ENCODE assay signal across 32 mouse cellular contexts in genomic region chr5:36877641-36878040, GRCm38 (mm10). TPM values are rescaled to one million over a fixed set of nuclear protein-coding genes. Genes with fewer than 3 reads are reported as not detected.
DNase-seq lines count a peak whose midpoint lies in the region; ATAC-seq and TF ChIP-seq lines count a peak whose summit lies in the region.
"Had no signal": no experiment of that assay in that cellular context is flagged by ENCODE, and none has a peak within 500 bp of the region (broad histone marks: within the 10 kb centered on the region; RNA-seq: fewer than 3 reads in every experiment).

No protein-coding gene starts in this region.

- no peak overlapping the region for H3K4me3 ChIP-seq in cortical plate, adult 2 months (ENCODE audit: insufficient read depth, low read length)
- H3K4me3 ChIP-seq: embryonic facial prominence, embryonic 10.5 days; embryonic facial prominence, embryonic 15.5 days; forebrain, embryonic 13.5 days; midbrain, embryonic 15.5 days had no signal

- TF ChIP-seq CTCF in cortical plate, adult 2 months (IDR thresholded peaks at IDR 0.05; ENCODE audit: extremely low read depth, insufficient read depth, low read length), result no peak

- no peak for DNase-seq in cerebellum, postnatal 4 days (ENCODE audit: low spot score in 2 of 2)
- DNase-seq in cerebellum, adult 11-12 months, result peak; percentile 75
- DNase-seq in cerebellum, adult 9-11 months, result peak; percentile 80
- no peak for DNase-seq in lung, postnatal 25 days (ENCODE audit: low spot score)
- DNase-seq: adrenal gland, adult 2 months; adrenal gland, postnatal 36 days; gastrocnemius, postnatal 14 days; heart, adult 18-20 months; kidney, adult 18-20 months; kidney, postnatal 36 days; layer of hippocampus, postnatal 36 days; liver; lung, adult 2 months; lung, postnatal 10 days; right cerebral cortex, adult 18-20 months; spleen, adult 18-20 months; thymus, postnatal 14 days had no signal

- H3K4me1 ChIP-seq in cortical plate, adult 2 months (ENCODE audit: control insufficient read depth, insufficient read depth, low read length), result peaks cover 35% of the 10 kb centered on the region
- H3K4me1 ChIP-seq: embryonic facial prominence, embryonic 15.5 days; midbrain, embryonic 15.5 days had no signal

- H3K27ac ChIP-seq in cortical plate, adult 2 months (ENCODE audit: insufficient read depth, low read length), result peak overlapping the region; percentile 79
- H3K27ac ChIP-seq: embryonic facial prominence, embryonic 10.5 days; embryonic facial prominence, embryonic 15.5 days; forebrain, embryonic 13.5 days; hindbrain, embryonic 14.5 days; liver, embryonic 14.5 days; midbrain, embryonic 15.5 days had no signal

- no peak for TF ChIP-seq POLR2A in cortical plate, adult 2 months (IDR thresholded peaks at IDR 0.05; ENCODE audit: extremely low read depth, insufficient read depth, low read length)

- ATAC-seq in cerebellum, adult (ENCODE audit: insufficient number of reproducible peaks, low FRiP score, low TSS enrichment), result 0 out of 2 replicates have a peak, but pooled peaks have one; percentile 2
- ATAC-seq in erythroid progenitor cell, adult 5-6 weeks (replicated peaks; ENCODE audit: low FRiP score, poor library complexity, severe bottlenecking), result no peak
- ATAC-seq: activated CD4-positive, CD25-positive, alpha-beta regulatory T cell, adult 4 months; forebrain, embryonic 13.5 days; midbrain, embryonic 15.5 days had no signal

RNA-seq across cellular contexts. Expression of gene Ppp2r2c, which starts 9.3 kb away (rescaled TPM):
- 442 and 456 TPM in 2 replicates for polyA plus RNA-seq in cortical plate, adult 2 months (2012; rRNA removed)
- not detected in 2 replicates for total RNA-seq in erythroid progenitor cell, adult 5-6 weeks (2015; ENCODE audit: low replicate concordance)
- not detected in 2 replicates for total RNA-seq in erythroid progenitor cell, adult 5-6 weeks (2017; ENCODE audit: low replicate concordance)
- total RNA-seq: common myeloid progenitor, adult 5-6 weeks; hematopoietic stem cell, adult 5-6 weeks; neutrophil, adult 5-6 weeks had no signal
- polyA plus RNA-seq: activated CD4-positive, CD25-positive, alpha-beta regulatory T cell, adult 4 months; C2C12; kidney, embryonic 16.5 days; liver, embryonic 14.5 days had no signal

RNA-seq across cellular contexts. Expression of gene Man2b2, which starts 47.2 kb away (rescaled TPM):
- 33.7 and 35.3 TPM in 2 replicates for polyA plus RNA-seq in cortical plate, adult 2 months (2012; rRNA removed)
- total RNA-seq in erythroid progenitor cell, adult 5-6 weeks (2015; ENCODE audit: low replicate concordance), result 7.2 and 14.3 TPM in 2 replicates
- 2.7 and 3.8 TPM in 2 replicates for total RNA-seq in erythroid progenitor cell, adult 5-6 weeks (2017; ENCODE audit: low replicate concordance)

Comparison
In these comparisons a context has a peak if more than half of its experiments do, and no peak if none do; other contexts are left out.
1. DNase-seq: peak in cerebellum, adult 11-12 months (single experiment) and cerebellum, adult 9-11 months (single experiment); none in cerebellum, postnatal 4 days (0 of 2) and lung, postnatal 25 days (single experiment).